9 mouse cellular contexts compared by ENCODE assay signal in genomic region chr12:112130957-112131356, GRCm38 (mm10). TPM values are rescaled to one million over a fixed set of nuclear protein-coding genes. Genes with fewer than 3 reads are reported as not detected.
A peak's percentile ranks its signal among the peaks of the same experiment; 100 is the strongest.
DNase-seq lines count a peak whose midpoint lies in the region; ATAC-seq and TF ChIP-seq lines count a peak whose summit lies in the region.
"Had no signal": no experiment of that assay in that cellular context is flagged by ENCODE, and none has a peak within 500 bp of the region (broad histone marks: within the 10 kb centered on the region; RNA-seq: fewer than 3 reads in every experiment).

No protein-coding gene starts in this region.

- peak overlapping the region; percentile 98 for H3K4me2 ChIP-seq in forebrain, postnatal 0 days (ENCODE audit: low read depth)
- H3K4me2 ChIP-seq in neural tube, embryonic 14.5 days (ENCODE audit: low read depth, low read length): peak overlapping the region; percentile 92

- peak overlapping the region; percentile 64 for H3K9ac ChIP-seq in forebrain, postnatal 0 days
- H3K9ac ChIP-seq in neural tube, embryonic 14.5 days (replicated peaks; ENCODE audit: low read depth, low read length): peak overlapping the region; percentile 66; the same call in 1 of the 2 replicates

- DNase-seq in lung, adult 2 months: no peak
- DNase-seq in lung, adult 18-20 months: no peak
- DNase-seq in forebrain, postnatal 0 days: no peak
- DNase-seq in kidney, postnatal 4 days: peak; percentile 41 to 70
- DNase-seq in T-cell, adult 2 months (ENCODE audit: low spot score): no peak
- DNase-seq in adrenal gland, postnatal 36 days: no peak

- no peaks in the 10 kb centered on the region for H3K9me3 ChIP-seq in forebrain, postnatal 0 days (ENCODE audit: low read length)
- H3K9me3 ChIP-seq in neural tube, embryonic 14.5 days (ENCODE audit: control insufficient read depth, low read length): no peaks in the 10 kb centered on the region

- no peaks in the 10 kb centered on the region for H3K36me3 ChIP-seq in forebrain, postnatal 0 days (ENCODE audit: insufficient read depth)
- H3K36me3 ChIP-seq in neural tube, embryonic 14.5 days (ENCODE audit: control insufficient read depth, insufficient read depth, low read length): no peaks in the 10 kb centered on the region

- TF ChIP-seq CTCF in lung, adult 2 months (IDR thresholded peaks at IDR 0.05; ENCODE audit: insufficient read depth, low read length): no peak
- TF ChIP-seq CTCF in forebrain, postnatal 0 days (IDR thresholded peaks at IDR 0.05; ENCODE audit: low read depth): no peak

- TF ChIP-seq POLR2A in lung, adult 2 months (IDR thresholded peaks at IDR 0.05; ENCODE audit: borderline replicate concordance, extremely low read depth, low read depth, low read length): no peak

- no peak overlapping the region for H3K27ac ChIP-seq in forebrain, postnatal 0 days (ENCODE audit: low read depth, low read length)
- H3K27ac ChIP-seq in neural tube, embryonic 14.5 days (ENCODE audit: low read depth, low read length): no peak overlapping the region

- no peak for ATAC-seq in forebrain, postnatal 0 days
- ATAC-seq in neural tube, embryonic 14.5 days (ENCODE audit: low read depth): peak; percentile 8; the same call in 1 of the 2 replicates
- no peak for ATAC-seq in CD4-positive, CD25-positive, alpha-beta regulatory T cell, adult 4 months

- H3K4me3 ChIP-seq in lung, adult 2 months (replicated peaks; ENCODE audit: extremely low read depth, low read depth, low read length): peak overlapping the region; percentile 86
- H3K4me3 ChIP-seq in forebrain, postnatal 0 days (ENCODE audit: low read depth, low read length): peak overlapping the region; percentile 56
- H3K4me3 ChIP-seq in neural tube, embryonic 14.5 days (ENCODE audit: low read depth, low read length): peak overlapping the region; percentile 49

- peaks cover 4% of the 10 kb centered on the region; the same call in 1 of the 2 replicates for H3K4me1 ChIP-seq in lung, adult 2 months (ENCODE audit: control insufficient read depth, insufficient read depth, low read length)
- peaks cover 5% of the 10 kb centered on the region for H3K4me1 ChIP-seq in forebrain, postnatal 0 days (ENCODE audit: insufficient read depth)
- peaks cover 2% of the 10 kb centered on the region; the same call in 1 of the 2 replicates for H3K4me1 ChIP-seq in neural tube, embryonic 14.5 days (ENCODE audit: control insufficient read depth, insufficient read depth, low read length)

- WGBS in lung, adult 2 months: 13% methylated on average over 32 of the region's 32 CpGs
- 13% methylated on average over 32 of the region's 32 CpGs for WGBS in forebrain, postnatal 0 days
- WGBS in neural tube, embryonic 14.5 days: 14% methylated on average over 31 of the region's 32 CpGs

- H3K27me3 ChIP-seq in forebrain, postnatal 0 days (ENCODE audit: insufficient read depth, low read length): peaks cover 6% of the 10 kb centered on the region; the same call in 1 of the 2 replicates
- H3K27me3 ChIP-seq in neural tube, embryonic 14.5 days (ENCODE audit: control insufficient read depth, insufficient read depth, low read length): peaks cover 14% of the 10 kb centered on the region

RNA-seq across cellular contexts. Expression of gene Kif26a, which starts 15.1 kb away (rescaled TPM):
- polyA plus RNA-seq in lung, adult 2 months (2012; rRNA removed): 28.8 and 32.4 TPM in 2 replicates
- 50.4 and 55.1 TPM in 2 replicates for total RNA-seq in forebrain, postnatal 0 days (2014; rRNA removed)
- 5.0 and 6.2 TPM in 2 replicates for polyA plus RNA-seq in forebrain, postnatal 0 days (2015; fragmentation: Nextera tagmentation; extraction: Ambion mirVana)
- polyA plus RNA-seq in neural tube, embryonic 14.5 days (2014; fragmentation: Nextera tagmentation; extraction: Ambion mirVana): 3.5 and 4.4 TPM in 2 replicates
- 1 to 10 TPM; 4.9 to 9.5 TPM for total RNA-seq in adrenal gland, postnatal 36 days (2021)
- not detected for polyA plus RNA-seq in CD4-positive, CD25-positive, alpha-beta regulatory T cell, adult 4 months (2017; shearing (Covaris generic))
- total RNA-seq: neutrophil, adult 5-6 weeks had no signal

RNA-seq across cellular contexts. Expression of gene Aspg, which starts 24.5 kb away (rescaled TPM):
- 7.5 and 16.8 TPM in 2 replicates for polyA plus RNA-seq in lung, adult 2 months (2012; rRNA removed)
- total RNA-seq in forebrain, postnatal 0 days (2014; rRNA removed): 2.9 and 3.9 TPM in 2 replicates
- 0.52 and 1.3 TPM in 2 replicates for polyA plus RNA-seq in forebrain, postnatal 0 days (2015; fragmentation: Nextera tagmentation; extraction: Ambion mirVana)
- polyA plus RNA-seq in neural tube, embryonic 14.5 days (2014; fragmentation: Nextera tagmentation; extraction: Ambion mirVana): 0.23 and 0.26 TPM in 2 replicates
- total RNA-seq in adrenal gland, postnatal 36 days (2021): 10 to 100 TPM; 23.9 to 38.3 TPM
- polyA plus RNA-seq in CD4-positive, CD25-positive, alpha-beta regulatory T cell, adult 4 months (2017; shearing (Covaris generic)): not detected
- total RNA-seq: neutrophil, adult 5-6 weeks had no signal

Comparison
In these comparisons a context has a peak if more than half of its experiments do, and no peak if none do; other contexts are left out.
1. DNase-seq: peak in kidney, postnatal 4 days (2 of 2); none in lung, adult 2 months (single experiment), lung, adult 18-20 months (0 of 2), forebrain, postnatal 0 days (single experiment), T-cell, adult 2 months (single experiment) and adrenal gland, postnatal 36 days (0 of 2).
2. Peak in every context shown above with its lines, with median percentiles within 50 percentile points of each other: H3K4me3 ChIP-seq.